Mouse (Mus musculus) limb, embryonic 13.5 days (tissue): ENCODE measurements around the gene Fam180a. TPM values are rescaled to one million over a fixed set of nuclear protein-coding genes. Genes with fewer than 3 reads are reported as not detected.

Experiments used
- ATAC-seq: fragments of 200-750 bp; cut with Nextera tagmentation; 2 replicates; pipeline ENCODE4 v1.8.0; 2017; ENCODE audit warnings: low read depth, moderate number of reproducible peaks, moderate TSS enrichment; ENCODE audit not compliant: low FRiP score
- H3K27ac ChIP-seq: fragments of 300-500 bp; sonication (generic); 2 replicates; pipeline ENCODE4 v1.5.1; 2015; ENCODE audit warnings: inconsistent platforms, mild to moderate bottlenecking, moderate library complexity
- H3K27me3 ChIP-seq: fragments of 300-500 bp; sonication (generic); 2 replicates; pipeline ENCODE4 v1.6.1; 2015; ENCODE audit warnings: mild to moderate bottlenecking, inconsistent platforms
- H3K36me3 ChIP-seq: fragments of 300-500 bp; sonication (generic); 2 replicates; pipeline ENCODE4 v1.6.1; 2015; ENCODE audit warnings: inconsistent platforms, mild to moderate bottlenecking, moderate library complexity
- H3K4me1 ChIP-seq: fragments of 300-500 bp; sonication (generic); 2 replicates; pipeline ENCODE4 v1.6.1; 2015; ENCODE audit warnings: inconsistent platforms
- H3K4me2 ChIP-seq: fragments of 300-500 bp; sonication (generic); replicated peaks from 2 replicates; pipeline ENCODE4 v1.6.1; 2015; ENCODE audit warnings: inconsistent platforms, mild to moderate bottlenecking, moderate library complexity
- H3K4me3 ChIP-seq: fragments of 300-500 bp; sonication (generic); 2 replicates; pipeline ENCODE4 v1.5.1; 2015; ENCODE audit warnings: moderate library complexity, mild to moderate bottlenecking, inconsistent platforms
- H3K9ac ChIP-seq: fragments of 300-500 bp; sonication (generic); 2 replicates; pipeline ENCODE4 v1.6.1; 2015; ENCODE audit warnings: mild to moderate bottlenecking, inconsistent platforms
- H3K9me3 ChIP-seq: fragments of 300-500 bp; sonication (generic); 2 replicates; pipeline ENCODE4 v1.6.1; 2016; ENCODE audit warnings: inconsistent platforms
- WGBS: fragments of 180-500 bp; shearing (Covaris S2); methylation state at CpG from one replicate; pipeline ENCODE4 v1.1.7; 2015; 5-methylcytosine and 5-hydroxymethylcytosine counted together
- polyA plus RNA-seq: library from polyadenylated mRNA; unstranded; fragments of >200 nt; fragmentation: Nextera tagmentation; extraction: Ambion mirVana; gene quantifications from 2 replicates; pipeline ENCODE4 v1.2.1, GENCODE M21; 2015

Gene Fam180a
- polyA plus RNA-seq, 1 experiment from 2014 or later, result 1.6 TPM

- Histone ChIP-seq H3K4me1 (no peaks in the 10 kb centered on the region), H3K27me3 (no peaks in the 10 kb centered on the region), H3K4me2 (no peak overlapping the region), H3K4me3 (no peak overlapping the region), H3K9me3 (no peaks in the 10 kb centered on the region), H3K27ac (no peak overlapping the region), H3K36me3 (no peaks in the 10 kb centered on the region), H3K9ac (no peak overlapping the region)
- ATAC-seq, result no peak
- whole genome bisulfite sequencing, result 35% methylated on average over 3 of the region's 3 CpGs
These were observed 12.7 kb upstream of the Fam180a start for GRCm38 (mm10) chr6:35338640-35339039.

- Histone ChIP-seq H3K27ac (no peak overlapping the region), H3K27me3 (no peaks in the 10 kb centered on the region), H3K9ac (no peak overlapping the region), H3K9me3 (no peaks in the 10 kb centered on the region), H3K4me1 (no peaks in the 10 kb centered on the region), H3K4me2 (no peak overlapping the region), H3K4me3 (no peak overlapping the region), H3K36me3 (no peaks in the 10 kb centered on the region)
- 80% methylated on average over 8 of the region's 8 CpGs for WGBS
- ATAC-seq, result no peak
These were observed 11.9 kb upstream of the Fam180a start for GRCm38 (mm10) chr6:35337836-35338235.

GRCm38 (mm10) chr6:35335452-35335851, 9.5 kb upstream of the Fam180a start:
- no peak for ATAC-seq
- Histone ChIP-seq H3K27me3 (no peaks in the 10 kb centered on the region), H3K4me3 (no peak overlapping the region), H3K9ac (no peak overlapping the region), H3K4me2 (no peak overlapping the region), H3K36me3 (no peaks in the 10 kb centered on the region), H3K9me3 (no peaks in the 10 kb centered on the region), H3K4me1 (peaks cover 9% of the 10 kb centered on the region), H3K27ac (no peak overlapping the region)
- 60% methylated on average over 5 of the region's 5 CpGs for WGBS

GRCm38 (mm10) chr6:35334278-35334677, 8.3 kb upstream of the Fam180a start:
- WGBS, result 74% methylated on average over 4 of the region's 4 CpGs
- H3K9me3 ChIP-seq, result no peaks in the 10 kb centered on the region
- H3K4me1 ChIP-seq, result peaks cover 9% of the 10 kb centered on the region
- no peaks in the 10 kb centered on the region for H3K27me3 ChIP-seq
- H3K36me3 ChIP-seq, result no peaks in the 10 kb centered on the region
- no peak for ATAC-seq
- no peak overlapping the region for H3K4me3 ChIP-seq
- H3K9ac ChIP-seq, result no peak overlapping the region
- H3K27ac ChIP-seq, result no peak overlapping the region
- no peak overlapping the region for H3K4me2 ChIP-seq

- Histone ChIP-seq H3K36me3 (no peaks in the 10 kb centered on the region), H3K9me3 (no peaks in the 10 kb centered on the region), H3K27ac (no peak overlapping the region), H3K9ac (no peak overlapping the region), H3K4me3 (no peak overlapping the region), H3K4me2 (no peak overlapping the region), H3K4me1 (peaks cover 9% of the 10 kb centered on the region), H3K27me3 (no peaks in the 10 kb centered on the region)
- no peak for ATAC-seq
- WGBS, result 38% methylated on average over 3 of the region's 3 CpGs
These were observed 7.7 kb upstream of the Fam180a start for GRCm38 (mm10) chr6:35333632-35334031.

- Histone ChIP-seq H3K36me3 (no peaks in the 10 kb centered on the region), H3K9me3 (no peaks in the 10 kb centered on the region), H3K27ac (no peak overlapping the region), H3K4me3 (no peak overlapping the region), H3K4me1 (peaks cover 18% of the 10 kb centered on the region), H3K27me3 (no peaks in the 10 kb centered on the region), H3K9ac (no peak overlapping the region), H3K4me2 (no peak overlapping the region)
- WGBS, result 49% methylated on average over 6 of the region's 6 CpGs
- ATAC-seq, result no peak
These were observed 4.9 kb upstream of the Fam180a start for GRCm38 (mm10) chr6:35330834-35331233.

GRCm38 (mm10) chr6:35329956-35330355, 4.0 kb upstream of the Fam180a start:
- no peak overlapping the region for H3K4me3 ChIP-seq
- ATAC-seq, result no peak
- H3K27me3 ChIP-seq, result no peaks in the 10 kb centered on the region
- H3K4me1 ChIP-seq, result peaks cover 26% of the 10 kb centered on the region
- H3K36me3 ChIP-seq, result no peaks in the 10 kb centered on the region
- H3K9me3 ChIP-seq, result no peaks in the 10 kb centered on the region
- 96% methylated on average over 12 of the region's 12 CpGs for WGBS
- no peak overlapping the region for H3K27ac ChIP-seq
- H3K4me2 ChIP-seq, result no peak overlapping the region
- no peak overlapping the region for H3K9ac ChIP-seq

GRCm38 (mm10) chr6:35324306-35324705, 1.6 kb downstream of the Fam180a start:
- no peaks in the 10 kb centered on the region for H3K36me3 ChIP-seq
- H3K9ac ChIP-seq, result no peak overlapping the region
- H3K4me1 ChIP-seq, result peaks cover 34% of the 10 kb centered on the region
- H3K27me3 ChIP-seq, result no peaks in the 10 kb centered on the region
- ATAC-seq, result no peak
- 46% methylated on average over 9 of the region's 9 CpGs for WGBS
- H3K27ac ChIP-seq, result no peak overlapping the region
- H3K4me3 ChIP-seq, result no peak overlapping the region
- no peak overlapping the region for H3K4me2 ChIP-seq
- no peaks in the 10 kb centered on the region for H3K9me3 ChIP-seq

- WGBS, result 84% methylated on average over 1 of the region's 1 CpGs
- Histone ChIP-seq H3K27ac (no peak overlapping the region), H3K36me3 (no peaks in the 10 kb centered on the region), H3K4me2 (no peak overlapping the region), H3K27me3 (no peaks in the 10 kb centered on the region), H3K9me3 (no peaks in the 10 kb centered on the region), H3K4me3 (no peak overlapping the region), H3K4me1 (peaks cover 34% of the 10 kb centered on the region), H3K9ac (no peak overlapping the region)
- no peak for ATAC-seq
These were observed 2.9 kb downstream of the Fam180a start for GRCm38 (mm10) chr6:35323046-35323445.

- no peak overlapping the region for H3K9ac ChIP-seq
- peaks cover 28% of the 10 kb centered on the region for H3K4me1 ChIP-seq
- no peaks in the 10 kb centered on the region for H3K9me3 ChIP-seq
- no peak overlapping the region for H3K4me3 ChIP-seq
- H3K36me3 ChIP-seq, result no peaks in the 10 kb centered on the region
- ATAC-seq, result no peak
- H3K27me3 ChIP-seq, result no peaks in the 10 kb centered on the region
- no peak overlapping the region for H3K27ac ChIP-seq
- 73% methylated on average over 4 of the region's 4 CpGs for WGBS
- no peak overlapping the region for H3K4me2 ChIP-seq
These were observed 4.8 kb downstream of the Fam180a start for GRCm38 (mm10) chr6:35321105-35321504.

GRCm38 (mm10) chr6:35319850-35320249, 6.1 kb downstream of the Fam180a start:
- 68% methylated on average over 6 of the region's 6 CpGs for WGBS

GRCm38 (mm10) chr6:35313520-35313919, 12.4 kb downstream of the Fam180a start:
- ATAC-seq, result no peak
- no peak overlapping the region for H3K27ac ChIP-seq
- 93% methylated on average over 8 of the region's 8 CpGs for WGBS

More at GRCm38 (mm10) chr6:35319850-35320249, 6.1 kb downstream of the Fam180a start:
- Histone ChIP-seq H3K9me3 (no peaks in the 10 kb centered on the region), H3K27me3 (no peaks in the 10 kb centered on the region), H3K9ac (no peak overlapping the region), H3K27ac (no peak overlapping the region), H3K4me1 (peaks cover 16% of the 10 kb centered on the region), H3K36me3 (no peaks in the 10 kb centered on the region), H3K4me2 (no peak overlapping the region), H3K4me3 (no peak overlapping the region)
- ATAC-seq, result no peak

GRCm38 (mm10) chr6:35309406-35309805, 16.5 kb downstream of the Fam180a start:
- Histone ChIP-seq H3K27me3 (no peaks in the 10 kb centered on the region), H3K4me1 (no peaks in the 10 kb centered on the region), H3K27ac (no peak overlapping the region), H3K4me2 (no peak overlapping the region), H3K9ac (no peak overlapping the region), H3K4me3 (no peak overlapping the region), H3K36me3 (no peaks in the 10 kb centered on the region; the same call in 1 of the 2 replicates), H3K9me3 (no peaks in the 10 kb centered on the region)
- ATAC-seq, result no peak
- WGBS, result 69% methylated on average over 7 of the region's 7 CpGs

More at GRCm38 (mm10) chr6:35313520-35313919, 12.4 kb downstream of the Fam180a start:
- H3K4me1 ChIP-seq, result no peaks in the 10 kb centered on the region
- H3K9ac ChIP-seq, result no peak overlapping the region
- H3K36me3 ChIP-seq, result no peaks in the 10 kb centered on the region; the same call in 1 of the 2 replicates
- no peaks in the 10 kb centered on the region for H3K27me3 ChIP-seq
- H3K4me3 ChIP-seq, result no peak overlapping the region
- H3K4me2 ChIP-seq, result no peak overlapping the region
- no peaks in the 10 kb centered on the region for H3K9me3 ChIP-seq
